Mouse (Mus musculus): ENCODE measurements around the gene Sec31b. TPM values are rescaled to one million over a fixed set of nuclear protein-coding genes. Genes with fewer than 3 reads are reported as not detected.
A peak's percentile ranks its signal among the peaks of the same experiment; 100 is the strongest.

Sec31b gene
- total RNA-seq, 2 experiments from 2014 or later, result 0.28 to 0.30 TPM

DNA sequence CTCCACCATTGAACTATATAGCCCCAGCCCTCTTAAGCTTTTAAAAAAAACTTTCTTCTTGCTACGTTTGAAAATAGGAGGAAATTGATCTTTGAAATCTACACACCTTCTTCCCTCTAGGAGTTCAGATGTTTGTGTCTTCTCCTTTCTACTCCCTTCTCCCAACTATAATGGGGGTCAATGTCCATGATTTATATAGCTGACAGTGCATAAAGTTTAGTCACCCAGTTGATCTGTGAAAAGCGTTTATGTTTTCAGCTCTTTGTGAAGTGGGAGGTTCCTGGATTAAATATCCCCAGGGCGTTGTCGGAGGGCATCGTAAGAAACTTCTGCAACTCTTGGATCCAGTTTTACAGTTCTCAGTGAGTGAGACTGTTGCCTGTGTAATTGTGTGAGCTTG is 45.4 kb downstream of the Sec31b start:
- DNase-seq (ENCODE audit: extremely low spot score in 1 of 2, low spot score in 2 of 2), result no peak

DNA sequence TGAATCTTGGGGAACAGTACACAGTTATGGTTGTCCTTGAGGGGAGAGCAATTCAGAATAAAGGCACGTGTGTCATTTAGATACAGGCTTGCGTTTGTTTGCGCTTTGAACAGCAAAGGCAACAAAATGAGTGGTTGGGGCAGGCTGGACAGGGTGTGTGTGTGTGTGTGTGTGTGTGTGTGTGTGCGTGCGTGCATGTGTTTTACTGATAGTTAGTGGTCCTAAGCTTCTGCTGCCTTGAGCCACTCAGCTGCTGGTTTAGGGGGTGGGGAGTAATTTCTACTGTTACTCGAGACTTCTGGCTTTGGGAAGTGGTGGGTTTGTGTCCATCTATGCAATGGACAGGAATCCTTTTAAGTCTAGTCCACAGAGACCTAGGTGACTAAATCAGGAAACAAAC is 46.7 kb downstream of the Sec31b start:
- intact Hi-C loops (cut with DNase I), result no loop called here

More for the DNA sequence above, 45.4 kb downstream of the Sec31b start:
- intact Hi-C loops (cut with DNase I), result no loop called here

DNA sequence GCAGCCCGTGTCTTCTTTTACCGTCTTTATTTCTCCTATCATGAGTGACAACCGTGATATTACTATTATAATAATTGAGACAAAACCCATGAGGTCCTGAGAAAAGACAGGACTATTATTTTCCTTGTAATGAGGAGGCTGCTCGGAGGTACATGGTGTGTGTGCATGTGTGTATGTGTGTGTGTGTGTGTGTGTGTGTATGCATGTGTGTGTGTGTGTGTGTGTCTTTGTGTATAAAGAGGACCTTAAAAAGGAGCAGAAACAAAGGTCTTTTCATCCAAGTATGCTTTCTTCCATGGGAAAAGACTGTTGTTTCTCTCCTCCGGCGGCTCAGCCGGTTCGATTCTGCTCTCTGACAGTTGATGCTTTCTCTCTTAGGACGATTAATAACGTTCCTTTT is 48.7 kb downstream of the Sec31b start:
- DNase-seq (ENCODE audit: extremely low spot score in 1 of 2, low spot score in 2 of 2), result no peak
- intact Hi-C loops (cut with DNase I), result no loop called here

More for the DNA sequence above, 46.7 kb downstream of the Sec31b start:
- DNase-seq (ENCODE audit: extremely low spot score in 1 of 2, low spot score in 2 of 2), result no peak

DNA sequence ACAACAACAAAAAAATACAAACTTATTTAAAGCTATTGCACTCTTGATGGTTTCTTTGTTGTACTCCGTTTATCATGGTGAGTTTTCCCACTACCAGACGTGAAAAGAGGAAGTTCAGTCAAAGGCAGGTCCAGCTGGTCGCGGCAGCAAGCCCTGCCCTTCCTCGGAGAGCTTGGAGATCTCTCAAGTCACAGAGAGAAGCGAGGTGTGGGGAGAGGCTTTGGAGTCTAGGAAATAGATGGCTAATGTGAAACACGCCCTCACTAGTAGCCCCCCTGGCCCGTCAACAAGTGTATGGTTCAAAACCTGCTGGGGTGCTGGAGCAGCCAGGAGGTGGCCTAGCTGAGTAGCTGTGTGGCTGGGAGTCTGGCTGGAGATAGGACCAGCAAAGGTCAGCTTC is 49.2 kb downstream of the Sec31b start:
- intact Hi-C loops (cut with DNase I), result no loop called here
- DNase-seq (ENCODE audit: extremely low spot score in 1 of 2, low spot score in 2 of 2), result no peak

DNA sequence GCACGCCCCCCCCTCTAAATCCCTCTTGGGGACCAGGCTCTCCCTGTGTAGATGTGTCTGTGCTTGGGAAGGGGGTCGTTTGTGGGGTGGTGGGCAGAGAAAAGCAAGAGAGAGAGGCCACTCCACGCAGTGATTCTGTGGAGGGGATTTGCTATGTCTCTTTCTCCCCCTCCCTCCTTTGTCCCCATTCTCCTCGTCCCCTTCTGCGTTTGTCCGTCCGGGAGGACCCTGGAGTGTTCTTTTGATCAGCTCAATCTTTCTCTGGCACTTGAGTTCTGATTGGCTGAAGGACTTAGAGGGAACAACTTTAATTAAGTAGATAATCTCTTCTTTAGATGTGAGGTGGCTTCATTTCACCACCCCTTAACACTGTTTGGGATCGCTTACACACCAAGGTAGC is 52.5 kb downstream of the Sec31b start, which contains the start of gene Wnt8b:
Wnt8b (plus strand) TSS at position 345 of the 400 bp plus-strand sequence.
- intact Hi-C loops (cut with DNase I), result no loop called here
- DNase-seq (ENCODE audit: extremely low spot score in 1 of 2, low spot score in 2 of 2), result no peak

DNA sequence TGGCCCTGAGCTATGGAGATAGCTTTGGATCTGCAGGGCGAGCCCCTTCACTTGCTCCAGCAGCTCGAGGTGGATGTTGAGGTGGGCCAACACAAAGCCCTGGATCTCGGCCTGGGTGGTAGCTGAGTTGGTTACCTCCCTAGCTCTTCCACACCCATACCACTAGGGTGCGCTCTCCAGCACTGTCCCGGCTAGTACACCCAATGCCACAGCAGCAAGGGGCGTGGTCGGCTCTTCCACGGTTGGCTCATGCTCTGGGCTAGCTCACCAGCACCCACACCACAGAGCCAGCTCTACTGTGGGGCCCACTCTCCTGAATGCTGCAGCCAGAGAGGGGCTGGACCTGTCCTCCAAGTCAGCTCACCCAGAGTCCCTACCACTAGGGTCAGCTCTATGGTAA is 58.4 kb downstream of the Sec31b start:
- intact Hi-C loops (cut with DNase I), result no loop called here
- DNase-seq (ENCODE audit: extremely low spot score in 1 of 2, low spot score in 2 of 2), result peak in 1 of 2 experiments; percentile 58

DNA sequence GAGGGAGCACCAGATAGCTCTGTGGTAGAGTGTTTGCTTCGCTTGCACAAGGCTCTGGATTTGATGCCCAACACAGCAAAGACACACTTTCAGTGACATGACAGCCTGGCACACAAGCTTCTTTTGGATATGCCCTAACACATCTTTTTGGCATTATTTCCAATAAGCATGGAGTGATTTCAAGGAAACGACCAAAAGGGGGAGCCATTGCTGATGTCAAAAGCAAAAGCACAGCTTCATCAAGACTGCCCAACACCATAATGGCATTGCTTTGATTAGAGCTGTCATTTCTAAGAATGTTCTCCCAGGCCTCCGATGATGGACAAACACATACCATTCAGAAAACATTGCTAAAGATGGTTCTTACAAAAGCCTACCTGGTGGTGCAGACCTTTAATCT is 69.1 kb downstream of the Sec31b start:
- no peak for DNase-seq (ENCODE audit: extremely low spot score in 1 of 2, low spot score in 2 of 2)
- intact Hi-C loops (cut with DNase I), result loop anchor here (10.0 kb wide), 1 partner anchor 58 kb away; no protein-coding TSS in a partner anchor

DNA sequence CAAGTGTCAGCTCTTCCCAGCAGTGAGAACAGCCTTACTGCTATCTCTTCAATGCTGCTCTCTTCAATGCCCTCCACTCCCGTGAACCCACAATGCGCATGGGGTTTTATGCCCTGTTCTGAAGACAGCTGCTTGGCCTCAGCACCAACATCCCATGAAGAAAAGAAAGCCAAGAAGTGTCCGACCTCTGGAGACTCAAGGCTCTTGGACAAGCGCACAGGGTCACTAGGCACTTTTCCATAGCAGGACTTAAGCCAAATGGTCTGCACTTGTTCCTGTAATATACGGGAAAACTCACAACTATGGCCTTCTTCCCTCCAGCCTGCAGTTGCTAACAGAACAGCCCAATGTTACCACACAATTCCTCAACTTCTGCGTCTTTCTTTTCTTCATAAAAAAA is 70.4 kb downstream of the Sec31b start:
- DNase-seq (ENCODE audit: extremely low spot score in 1 of 2, low spot score in 2 of 2), result no peak
- intact Hi-C loops (cut with DNase I), result loop anchor here (10.0 kb wide), 1 partner anchor 60 kb away; no protein-coding TSS in a partner anchor

DNA sequence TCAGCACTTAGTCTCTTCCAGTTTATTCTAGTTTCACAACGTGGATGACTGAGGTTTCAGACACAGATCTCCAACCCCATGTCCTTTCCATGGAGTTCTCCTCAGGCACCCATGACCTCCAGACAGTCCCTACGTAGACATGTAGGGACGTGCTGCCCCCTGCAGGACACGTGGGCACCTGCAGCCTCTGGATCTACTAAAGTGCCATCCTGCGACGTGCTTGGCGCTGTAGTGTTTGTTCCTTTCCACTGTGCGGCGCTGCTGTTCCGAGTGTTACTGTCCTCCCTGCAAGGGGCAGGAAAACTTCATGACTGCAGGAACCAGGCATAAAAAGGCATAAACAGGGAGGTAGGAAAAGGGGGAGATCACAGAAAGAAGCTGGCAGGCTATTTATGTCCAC is 71.5 kb downstream of the Sec31b start:
- DNase-seq (ENCODE audit: extremely low spot score in 1 of 2, low spot score in 2 of 2), result peak; percentile 53 to 85
- intact Hi-C loops (cut with DNase I), result loop anchor here (10.0 kb wide), 1 partner anchor 61 kb away; no protein-coding TSS in a partner anchor

Other genes starting within 250 kb of the Sec31b start
- gene Scd4, start 212.8 kb downstream of the Sec31b start, total RNA-seq (2021), result 1 to 10 TPM; 1.5 to 2.4 TPM
- 100 to 1,000 TPM; 126 to 130 TPM for gene Scd1, start 138.0 kb downstream of the Sec31b start, total RNA-seq (2021)
- not detected for gene Wnt8b, start 52.4 kb downstream of the Sec31b start, total RNA-seq (2021)
- gene Gm20538, start 7.0 kb upstream of the Sec31b start, total RNA-seq (2021), result not detected
- gene Ndufb8, start 9.6 kb upstream of the Sec31b start, total RNA-seq (2021), result 100 to 1,000 TPM; 390 to 404 TPM
- gene Hif1an, start 17.0 kb upstream of the Sec31b start, total RNA-seq (2021), result 10 to 100 TPM; 32.5 to 33.7 TPM
- gene Pax2, start 210.2 kb upstream of the Sec31b start, total RNA-seq (2021), result not detected